In the genomic region with DNA sequence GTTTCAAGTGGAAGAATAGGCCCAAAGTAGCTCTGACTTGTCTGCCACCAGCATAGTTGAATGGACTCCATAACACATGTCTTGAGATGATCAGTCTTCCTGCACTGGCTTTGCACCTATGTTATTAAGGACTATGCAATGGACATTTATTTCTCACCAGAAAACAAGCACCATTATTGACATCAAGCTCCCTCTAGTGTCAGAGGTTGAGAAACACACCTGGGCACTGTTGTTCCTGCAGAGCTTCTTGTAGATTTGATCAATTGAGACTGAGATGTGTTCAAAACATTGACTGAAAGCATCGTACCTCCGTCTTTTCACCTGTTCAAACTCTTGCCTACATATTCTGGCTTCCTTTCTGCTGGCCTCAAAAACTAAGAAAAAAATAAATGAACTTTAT, we compare ENCODE assay signal across 9 mouse cellular contexts. TPM values are rescaled to one million over a fixed set of nuclear protein-coding genes. Genes with fewer than 3 reads are reported as not detected.
A peak's percentile ranks its signal among the peaks of the same experiment; 100 is the strongest.
DNase-seq lines count a peak whose midpoint lies in the region; ATAC-seq lines count a peak whose summit lies in the region.
"Had no signal": no experiment of that assay in that cellular context is flagged by ENCODE, and none has a peak within 500 bp of the region (broad histone marks: within the 10 kb centered on the region; RNA-seq: fewer than 3 reads in every experiment).

No protein-coding gene starts in this region.

- no peaks in the 10 kb centered on the region for H3K36me3 ChIP-seq in forebrain, embryonic 11.5 days (ENCODE audit: control insufficient read depth, insufficient read depth, low read length)
- H3K36me3 ChIP-seq in forebrain, embryonic 13.5 days (ENCODE audit: poor library complexity, severe bottlenecking): no peaks in the 10 kb centered on the region
- H3K36me3 ChIP-seq: limb, embryonic 12.5 days had no signal

- no peak for ATAC-seq in forebrain, embryonic 11.5 days (replicated peaks; ENCODE audit: low FRiP score)
- ATAC-seq in forebrain, embryonic 13.5 days: no peak

- WGBS in forebrain, embryonic 11.5 days: 43% methylated on average over 2 of the region's 2 CpGs
- 35% methylated on average over 2 of the region's 2 CpGs for WGBS in forebrain, embryonic 13.5 days

- H3K27ac ChIP-seq in forebrain, embryonic 11.5 days (ENCODE audit: low read depth, low read length): no peak overlapping the region
- no peak overlapping the region for H3K27ac ChIP-seq in forebrain, embryonic 13.5 days
- H3K27ac ChIP-seq: limb, embryonic 12.5 days had no signal

- no peaks in the 10 kb centered on the region for H3K27me3 ChIP-seq in forebrain, embryonic 11.5 days (ENCODE audit: control insufficient read depth, insufficient read depth, low read length)
- peaks cover 8% of the 10 kb centered on the region; the same call in 1 of the 2 replicates for H3K27me3 ChIP-seq in forebrain, embryonic 13.5 days
- H3K27me3 ChIP-seq: limb, embryonic 12.5 days had no signal

- H3K4me2 ChIP-seq in forebrain, embryonic 11.5 days (ENCODE audit: low read depth, low read length, severe bottlenecking): no peak overlapping the region
- H3K4me2 ChIP-seq in forebrain, embryonic 13.5 days: no peak overlapping the region
- H3K4me2 ChIP-seq: limb, embryonic 12.5 days had no signal

- DNase-seq in forebrain, embryonic 11.5 days (ENCODE audit: low spot score): peak; percentile 63
- peak; percentile 20 for DNase-seq in ovary, postnatal 14 days (ENCODE audit: low spot score)
- DNase-seq in ovary, postnatal 36 days (ENCODE audit: low spot score): no peak
- DNase-seq in cerebellum, adult 8-10 months: peak; percentile 48
- DNase-seq in hindlimb bud, embryonic 11.5 days (ENCODE audit: extremely low spot score, low read depth, low spot score): peak; percentile 33
- DNase-seq in lung, adult 18-20 months: peak; percentile 16 to 50
- peak; percentile 39 for DNase-seq in thymus, postnatal 25 days

- H3K4me3 ChIP-seq in forebrain, embryonic 11.5 days (ENCODE audit: low read depth, low read length): no peak overlapping the region
- no peak overlapping the region for H3K4me3 ChIP-seq in forebrain, embryonic 13.5 days
- H3K4me3 ChIP-seq: limb, embryonic 12.5 days had no signal

- no peaks in the 10 kb centered on the region for H3K9me3 ChIP-seq in forebrain, embryonic 11.5 days (ENCODE audit: control insufficient read depth, low read length)
- H3K9me3 ChIP-seq in forebrain, embryonic 13.5 days (replicated peaks): no peaks in the 10 kb centered on the region
- H3K9me3 ChIP-seq: limb, embryonic 12.5 days had no signal

- H3K4me1 ChIP-seq in forebrain, embryonic 11.5 days (replicated peaks; ENCODE audit: control insufficient read depth, insufficient read depth, low read length): no peaks in the 10 kb centered on the region
- H3K4me1 ChIP-seq in forebrain, embryonic 13.5 days: no peaks in the 10 kb centered on the region
- H3K4me1 ChIP-seq: limb, embryonic 12.5 days had no signal

- no peak overlapping the region for H3K9ac ChIP-seq in forebrain, embryonic 11.5 days (ENCODE audit: low read length)
- H3K9ac ChIP-seq in forebrain, embryonic 13.5 days: no peak overlapping the region
- H3K9ac ChIP-seq: limb, embryonic 12.5 days had no signal

RNA-seq across cellular contexts. Expression of gene Fam118a, which starts 41.8 kb away (rescaled TPM):
- polyA plus RNA-seq in forebrain, embryonic 11.5 days (2014; fragmentation: Nextera tagmentation; extraction: Ambion mirVana): 25.3 and 27.4 TPM in 2 replicates
- polyA plus RNA-seq in forebrain, embryonic 13.5 days (2015; fragmentation: Nextera tagmentation; extraction: Ambion mirVana): 20.8 and 24.1 TPM in 2 replicates

RNA-seq across cellular contexts. Expression of gene Upk3a, which starts 53.6 kb away (rescaled TPM):
- not detected in 2 replicates for polyA plus RNA-seq in forebrain, embryonic 11.5 days (2014; fragmentation: Nextera tagmentation; extraction: Ambion mirVana)
- polyA plus RNA-seq in forebrain, embryonic 13.5 days (2015; fragmentation: Nextera tagmentation; extraction: Ambion mirVana): 0.15 and 0.59 TPM in 2 replicates
- polyA plus RNA-seq: limb, embryonic 12.5 days had no signal
